Mouse (Mus musculus) liver, embryonic 14.5 days (tissue): ENCODE data around the gene Pik3c2g. TPM values are rescaled to one million over a fixed set of nuclear protein-coding genes. Genes with fewer than 3 reads are reported as not detected.

Experiments
- ATAC-seq: fragments of 200-750 bp; cut with Nextera tagmentation; 2 replicates; pipeline ENCODE4 v1.8.0; 2017; ENCODE audit warnings: moderate number of reproducible peaks, mild to moderate bottlenecking, moderate library complexity; ENCODE audit not compliant: insufficient read depth
- DNase-seq, 3 experiments: peaks; one replicate each; pipeline ENCODE4 v3.0.0-alpha.2; 2012 to 2013; ENCODE audit warnings: low read depth in 3 of 3, low spot score in 3 of 3
- H3K27ac ChIP-seq: fragments of 300-500 bp; sonication (generic); 2 replicates; pipeline ENCODE4 v1.5.1; 2014; ENCODE audit warnings: moderate library complexity, mild to moderate bottlenecking, control low read depth, inconsistent platforms
- H3K27me3 ChIP-seq: fragments of 300-500 bp; sonication (generic); 2 replicates; pipeline ENCODE4 v1.6.1; 2014; ENCODE audit warnings: mild to moderate bottlenecking, low read length, moderate library complexity; ENCODE audit not compliant: control insufficient read depth, insufficient read depth
- H3K36me3 ChIP-seq: fragments of 300-500 bp; sonication (generic); replicated peaks from 2 replicates; pipeline ENCODE4 v1.6.1; 2014; ENCODE audit warnings: low read depth; ENCODE audit not compliant: control insufficient read depth, insufficient read depth
- H3K4me1 ChIP-seq, 2 experiments: fragments of 200-500 bp in 1 of 2; fragments of 300-500 bp in 1 of 2; sonication (generic) in 1 of 2; replicated peaks; 2 replicates each; pipeline ENCODE4 v1.6.1; 2012 to 2014; ENCODE audit warnings: antibody characterized with exemption in 1 of 2, inconsistent platforms in 1 of 2, low read length in 1 of 2; ENCODE audit not compliant: control insufficient read depth in 2 of 2, insufficient read depth in 2 of 2
- H3K4me2 ChIP-seq: fragments of 300-500 bp; sonication (generic); 2 replicates; pipeline ENCODE4 v1.6.1; 2014; ENCODE audit warnings: low read depth, mild to moderate bottlenecking, control low read depth, moderate library complexity
- H3K4me3 ChIP-seq, 2 experiments: fragments of 200-500 bp in 1 of 2; fragments of 300-500 bp in 1 of 2; sonication (generic) in 1 of 2; 2 replicates each; pipeline ENCODE4 v1.5.1; 2012 to 2014; ENCODE audit warnings: low read depth in 2 of 2, low read length in 2 of 2, mild to moderate bottlenecking in 2 of 2, control low read depth in 1 of 2, inconsistent platforms in 1 of 2, moderate library complexity in 1 of 2; ENCODE audit not compliant: insufficient read depth in 1 of 2
- H3K9ac ChIP-seq: fragments of 300-500 bp; sonication (generic); replicated peaks from 2 replicates; pipeline ENCODE4 v1.6.1; 2014; ENCODE audit warnings: mild to moderate bottlenecking, control low read depth, moderate library complexity
- H3K9me3 ChIP-seq: fragments of 300-500 bp; sonication (generic); 2 replicates; pipeline ENCODE4 v1.6.1; 2016; ENCODE audit warnings: low read length, mixed read lengths; ENCODE audit not compliant: control insufficient read depth
- CTCF ChIP-seq: IDR thresholded peaks from 2 replicates; pipeline ENCODE4 v1.5.1; 2016; ENCODE audit warnings: antibody characterized with exemption, low read depth, control low read depth
- EP300 ChIP-seq: IDR thresholded peaks from 2 replicates; pipeline ENCODE4 v1.6.1; 2016; ENCODE audit warnings: antibody characterized with exemption, low read depth
- WGBS: fragments of 180-500 bp; shearing (Covaris S2); extraction: QIAGEN DNeasy Blood & Tissue Kit; methylation state at CpG from one replicate; pipeline ENCODE4 v1.1.7; 2014; ENCODE audit not compliant: insufficient replicate concordance; 5-methylcytosine and 5-hydroxymethylcytosine counted together
- polyA plus RNA-seq, 2 experiments: library from polyadenylated mRNA; depleted of rRNA in 1 of 2; stranded (reverse) in 1 of 2; unstranded in 1 of 2; fragments of >200 nt; fragmentation: Nextera tagmentation in 1 of 2; extraction: Ambion mirVana in 1 of 2; gene quantifications; 2 replicates each; pipeline versions ENCODE4 v1.2.1 to v1.2.3; 2012 to 2014

Gene Pik3c2g
- polyA plus RNA-seq, 2 experiments: 1.2 to 1.3 TPM

- H3K36me3 ChIP-seq: no peaks in the 10 kb centered on the region
Observed at GRCm38 (mm10) chr6:139624756-139625155, 37.7 kb downstream of the Pik3c2g start.

GRCm38 (mm10) chr6:139634561-139634960 is 47.5 kb downstream of the Pik3c2g start:
- no peak for ATAC-seq
- 48% methylated on average over 3 of the region's 3 CpGs for WGBS

More at GRCm38 (mm10) chr6:139624756-139625155, 37.7 kb downstream of the Pik3c2g start:
- Histone ChIP-seq H3K9me3 (no peaks in the 10 kb centered on the region), H3K9ac (no peak overlapping the region), H3K27me3 (no peaks in the 10 kb centered on the region), H3K27ac (no peak overlapping the region), H3K4me2 (no peak overlapping the region), H3K4me3 (no peak overlapping the region), H3K4me1 (no peaks in the 10 kb centered on the region)
- no peak for DNase-seq
- TF ChIP-seq CTCF: no peak
- no peak for TF ChIP-seq EP300
- no peak for ATAC-seq

GRCm38 (mm10) chr6:139655399-139655798 is 68.4 kb downstream of the Pik3c2g start:
- H3K36me3 ChIP-seq: no peaks in the 10 kb centered on the region
- no peak overlapping the region for H3K9ac ChIP-seq
- H3K27me3 ChIP-seq: no peaks in the 10 kb centered on the region
- ATAC-seq: no peak
- no peak for DNase-seq
- no peaks in the 10 kb centered on the region for H3K4me1 ChIP-seq
- no peak overlapping the region for H3K27ac ChIP-seq
- TF ChIP-seq CTCF (peak; percentile 23; the same call in 1 of the 2 replicates), EP300 (no peak)
- no peak overlapping the region for H3K4me3 ChIP-seq
- H3K4me2 ChIP-seq: no peak overlapping the region
- 23% methylated on average over 4 of the region's 4 CpGs for WGBS
- H3K9me3 ChIP-seq: no peaks in the 10 kb centered on the region; the same call in 1 of the 2 replicates

More at GRCm38 (mm10) chr6:139634561-139634960, 47.5 kb downstream of the Pik3c2g start:
- H3K4me2 ChIP-seq: no peak overlapping the region
- no peak overlapping the region for H3K4me3 ChIP-seq
- DNase-seq: no peak
- no peak overlapping the region for H3K9ac ChIP-seq
- H3K27ac ChIP-seq: no peak overlapping the region
- no peaks in the 10 kb centered on the region; the same call in 1 of the 2 replicates for H3K9me3 ChIP-seq
- TF ChIP-seq EP300 (no peak), CTCF (0 out of 2 replicates have a peak, but pooled peaks have one; percentile 15)
- no peaks in the 10 kb centered on the region for H3K4me1 ChIP-seq
- no peaks in the 10 kb centered on the region for H3K27me3 ChIP-seq
- no peaks in the 10 kb centered on the region for H3K36me3 ChIP-seq

GRCm38 (mm10) chr6:139662462-139662861 is 75.4 kb downstream of the Pik3c2g start:
- Histone ChIP-seq H3K27ac (no peak overlapping the region), H3K4me2 (no peak overlapping the region), H3K36me3 (no peaks in the 10 kb centered on the region), H3K9me3 (no peaks in the 10 kb centered on the region; the same call in 1 of the 2 replicates), H3K4me1 (no peaks in the 10 kb centered on the region), H3K9ac (no peak overlapping the region), H3K27me3 (no peaks in the 10 kb centered on the region), H3K4me3 (no peak overlapping the region)
- no peak for TF ChIP-seq EP300
- TF ChIP-seq CTCF: peak; percentile 19; the same call in 1 of the 2 replicates
- ATAC-seq (no peak), DNase-seq (no peak)
- WGBS: 57% methylated on average over 1 of the region's 1 CpGs

- no peak overlapping the region for H3K4me2 ChIP-seq
- H3K4me3 ChIP-seq: no peak overlapping the region
- TF ChIP-seq CTCF (no peak), EP300 (no peak)
- no peaks in the 10 kb centered on the region for H3K4me1 ChIP-seq
- H3K9me3 ChIP-seq: no peaks in the 10 kb centered on the region
- WGBS: 72% methylated on average over 3 of the region's 3 CpGs
- no peaks in the 10 kb centered on the region for H3K27me3 ChIP-seq
- no peaks in the 10 kb centered on the region for H3K36me3 ChIP-seq
- H3K9ac ChIP-seq: no peak overlapping the region
- no peak overlapping the region for H3K27ac ChIP-seq
- no peak for ATAC-seq
- DNase-seq: no peak
Observed at GRCm38 (mm10) chr6:139718416-139718984, 131.5 kb downstream of the Pik3c2g start.
